Mouse (Mus musculus) ovary, adult 10 weeks (tissue): Measurements from ENCODE around the gene Samd14. TPM values are rescaled to one million over a fixed set of nuclear protein-coding genes. Genes with fewer than 3 reads are reported as not detected.

ENCODE experiments used
- polyA plus RNA-seq: library from polyadenylated mRNA; stranded (reverse); fragments of 350-450 nt; fragmentation: Illumina TruSeq; extraction: RNeasy Lipid Tissue Mini Kit (QIAGEN cat#74804); gene quantifications from one replicate; pipeline ENCODE4 v1.2.3, GENCODE M21; 2014

Gene Samd14
- polyA plus RNA-seq, result not detected

DNA sequence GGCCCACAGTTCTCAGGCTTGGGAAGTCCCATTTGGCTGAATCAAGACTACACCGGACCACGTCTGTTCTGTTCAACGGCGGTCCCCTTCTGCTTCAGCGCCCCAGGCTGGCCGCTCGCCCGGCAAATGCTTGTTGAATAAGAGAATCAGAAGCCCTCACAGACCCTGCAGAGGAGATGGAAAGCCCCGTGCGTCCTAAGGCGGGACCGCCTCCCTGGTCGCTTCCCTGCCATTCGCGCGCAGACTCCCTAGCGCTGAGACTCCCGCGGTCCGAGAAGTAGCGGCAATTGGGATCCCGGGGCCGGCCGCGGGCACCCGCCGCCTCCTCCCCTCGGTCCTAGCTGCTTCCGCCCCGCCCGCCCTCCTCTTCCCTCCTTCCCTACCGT, at the start of gene Samd14:
Gene Samd14 (plus strand): TSS at position 251 of the 386 bp plus-strand sequence.

DNA sequence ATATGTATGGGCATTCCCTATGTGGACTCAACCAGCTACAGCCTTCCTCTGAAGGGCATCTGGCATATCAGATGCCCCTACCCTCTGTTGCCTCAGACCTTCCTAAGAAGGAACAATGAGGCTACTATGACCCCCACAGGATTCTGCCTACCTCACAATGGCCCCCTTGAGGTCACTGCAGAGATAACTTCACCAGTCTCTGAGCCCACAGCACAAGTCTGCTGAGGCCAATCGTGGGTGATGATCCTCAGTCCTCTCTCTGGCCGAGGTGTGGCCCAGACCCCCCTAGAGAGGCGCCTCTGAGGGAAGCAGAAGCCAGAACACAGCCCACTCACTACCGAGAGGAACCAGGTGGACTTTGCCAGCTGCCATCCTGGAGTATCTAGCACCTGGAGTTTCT, 42.3 kb upstream of the Samd14 start, which contains the start of gene Hils1:
Gene Hils1 (plus strand): TSS at position 175 of the 400 bp plus-strand sequence.

DNA sequence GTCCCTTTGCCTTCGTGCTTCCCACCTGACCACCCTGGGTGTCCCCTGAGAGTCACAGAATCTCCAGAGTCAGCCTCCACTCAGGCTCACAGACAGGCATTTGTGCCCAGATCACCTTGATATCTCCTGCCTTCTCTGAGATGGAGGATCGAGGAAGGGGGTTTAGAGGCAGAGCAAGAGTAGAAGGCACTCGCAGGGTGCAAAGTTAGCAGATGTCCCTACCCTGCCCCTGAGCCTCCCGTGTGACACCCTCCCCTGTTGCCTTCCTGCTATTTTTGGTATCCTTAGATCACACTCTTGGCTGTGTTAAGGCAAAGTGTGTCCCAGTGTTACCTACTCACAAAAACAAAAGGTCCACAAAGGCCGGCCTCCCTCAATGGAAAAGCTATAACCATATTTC, 33.5 kb upstream of the Samd14 start, which contains the start of gene Sgca:
Gene Sgca (minus strand): TSS at position 129 of the 400 bp plus-strand sequence.

DNA sequence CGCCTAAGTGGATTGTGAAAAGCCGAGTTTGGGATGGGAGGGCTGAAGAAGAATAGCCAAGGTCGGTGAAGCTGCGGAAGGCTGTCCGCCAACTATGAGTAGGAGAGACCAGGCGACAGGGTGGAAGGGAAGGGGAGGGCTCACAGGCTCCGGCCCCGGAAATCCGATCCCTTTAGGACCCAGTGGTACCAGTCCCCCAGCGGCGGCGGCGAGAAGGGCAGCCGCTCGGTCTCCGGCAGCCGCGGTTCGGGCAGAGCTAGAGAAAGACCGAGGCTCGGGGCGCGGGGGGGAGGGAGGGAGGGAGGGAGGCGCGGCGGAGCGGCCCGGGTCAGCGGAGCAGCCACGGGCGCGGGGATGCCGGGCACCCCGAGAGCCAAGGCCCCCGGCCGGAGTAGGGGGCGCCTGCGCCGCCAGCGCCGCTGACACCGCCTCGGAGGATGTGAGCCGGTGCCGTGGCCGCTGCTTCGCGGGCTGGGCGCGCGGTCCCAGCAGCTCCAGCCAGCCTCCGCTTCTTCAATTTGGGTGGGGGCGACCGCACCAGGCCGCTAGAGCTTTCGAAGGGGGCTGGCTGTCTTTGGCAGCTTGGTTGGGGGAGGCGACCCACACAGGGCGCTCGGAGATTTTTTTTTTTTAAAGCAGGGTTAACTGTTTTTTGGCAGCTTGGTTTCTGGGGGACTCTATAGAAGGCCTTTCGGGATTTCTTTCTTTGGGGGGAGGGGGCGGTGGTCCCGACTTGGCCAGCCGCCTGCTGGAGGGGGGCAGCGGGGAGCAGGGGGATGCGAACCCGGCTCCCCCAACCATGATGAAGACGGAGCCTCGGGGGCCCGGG, 18.7 kb upstream of the Samd14 start, which contains the start of gene Ppp1r9b:
Gene Ppp1r9b (plus strand): TSS at position 287 of the 829 bp plus-strand sequence.

DNA sequence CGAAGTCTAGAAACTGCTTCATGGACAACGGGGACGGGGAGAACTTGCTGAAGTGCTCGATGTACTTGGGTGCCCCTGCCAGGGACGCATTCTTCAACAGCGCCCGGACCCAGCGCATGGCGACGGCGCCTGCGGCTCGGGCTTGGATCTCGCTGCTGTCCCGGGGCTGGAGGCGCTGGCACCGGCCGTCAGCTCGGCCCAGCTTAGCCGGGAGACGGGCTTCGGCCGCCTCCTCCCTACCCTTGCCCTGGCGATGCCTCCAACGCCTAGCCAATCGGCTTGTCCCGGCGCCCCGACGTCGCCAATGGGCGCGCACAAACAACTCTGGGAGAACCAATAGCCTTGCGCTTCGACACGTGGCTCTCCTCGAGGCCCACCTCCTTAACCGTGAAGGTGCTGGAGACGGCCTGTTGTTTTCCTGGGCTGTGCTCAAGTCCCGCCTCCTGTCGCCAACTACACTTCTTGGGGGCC, 31.5 kb downstream of the Samd14 start, which contains the start of gene Pdk2:
Gene Pdk2 (minus strand): TSS at position 216 of the 471 bp plus-strand sequence.

Other genes starting within 250 kb of the Samd14 start
- gene Tmem92, start 227.2 kb upstream of the Samd14 start, polyA plus RNA-seq, result not detected
- gene Col1a1, start 73.7 kb upstream of the Samd14 start, polyA plus RNA-seq, result 54.4 TPM
- gene Hils1, start 42.3 kb upstream of the Samd14 start, polyA plus RNA-seq, result not detected
- not detected for gene Sgca, start 33.6 kb upstream of the Samd14 start, polyA plus RNA-seq
- 19.2 TPM for gene Ppp1r9b, start 18.8 kb upstream of the Samd14 start, polyA plus RNA-seq
- 1.9 TPM for gene Pdk2, start 31.5 kb downstream of the Samd14 start, polyA plus RNA-seq
- 0.68 TPM for gene Itga3, start 66.9 kb downstream of the Samd14 start, polyA plus RNA-seq
- not detected for gene Dlx3, start 110.2 kb downstream of the Samd14 start, polyA plus RNA-seq
- gene Dlx4, start 136.4 kb downstream of the Samd14 start, polyA plus RNA-seq, result not detected